Mouse (Mus musculus): ENCODE measurements at regions not wholly inside any gene's neighbourhood (a gene's known extent, or its start where the extent isn't known, plus 50 kb on each side); places are given as distances from the start of the nearest gene placed in this dataset.

DNA sequence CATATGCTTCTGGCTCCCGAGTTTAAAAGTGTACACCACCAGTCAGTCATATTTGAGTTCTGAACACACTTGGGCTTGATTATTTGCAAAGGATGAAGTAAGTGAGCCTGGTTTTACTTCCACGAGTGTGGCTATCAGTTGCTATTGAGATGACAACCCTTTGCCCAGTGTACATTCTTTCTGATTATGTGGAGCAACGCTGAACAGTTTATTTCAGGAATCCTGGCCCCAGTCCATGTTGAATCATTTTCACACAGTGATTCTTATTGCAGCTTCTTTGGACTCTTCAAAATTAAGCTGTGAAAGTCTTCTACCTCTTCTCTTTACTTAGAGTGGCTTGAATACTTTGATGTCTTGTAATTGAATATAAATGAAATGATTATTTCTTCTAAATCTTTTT lies 917.2 kb upstream of the Ctnnd2 start:
- no peak for TF ChIP-seq CTCF (IDR thresholded peaks at IDR 0.05; ENCODE audit: low read depth)
- no peak for TF ChIP-seq EP300 (IDR thresholded peaks at IDR 0.05; ENCODE audit: low read depth)

Measured in heart, postnatal 0 days (tissue).